ENCODE assay signal across 8 mouse cellular contexts in genomic region chr3:96595661-96596060, GRCm38 (mm10). TPM values are rescaled to one million over a fixed set of nuclear protein-coding genes. Genes with fewer than 3 reads are reported as not detected.
A peak's percentile ranks its signal among the peaks of the same experiment; 100 is the strongest.
DNase-seq lines count a peak whose midpoint lies in the region; ATAC-seq and TF ChIP-seq lines count a peak whose summit lies in the region.

No protein-coding gene starts in this region.

- H3K27ac ChIP-seq in heart, embryonic 12.5 days (ENCODE audit: poor library complexity, severe bottlenecking), result peak overlapping the region; percentile 74; the same call in 1 of the 2 replicates
- H3K27ac ChIP-seq in bone marrow macrophage, adult 2 months (ENCODE audit: insufficient read depth, low read depth, low read length), result peak overlapping the region; percentile 33
- 0 out of 2 replicates have a peak overlapping the region, but pooled peaks have one; percentile 39 for H3K27ac ChIP-seq in forebrain, embryonic 14.5 days (ENCODE audit: low read depth, low read length)
- H3K27ac ChIP-seq in midbrain, embryonic 11.5 days (ENCODE audit: low read depth, low read length), result no peak overlapping the region

- H3K4me3 ChIP-seq in heart, embryonic 12.5 days, result peak overlapping the region; percentile 65
- H3K4me3 ChIP-seq in bone marrow macrophage, adult 2 months (ENCODE audit: insufficient read depth, low read length), result peak overlapping the region; percentile 14
- peak overlapping the region; percentile 48; the same call in 1 of the 2 replicates for H3K4me3 ChIP-seq in forebrain, embryonic 14.5 days (ENCODE audit: low read depth, low read length)
- H3K4me3 ChIP-seq in midbrain, embryonic 11.5 days (ENCODE audit: low read depth, low read length), result no peak overlapping the region

- ATAC-seq in heart, embryonic 12.5 days (ENCODE audit: insufficient number of reproducible peaks, low FRiP score), result no peak
- ATAC-seq in forebrain, embryonic 14.5 days, result no peak
- ATAC-seq in midbrain, embryonic 11.5 days (ENCODE audit: low FRiP score), result no peak

- H3K4me2 ChIP-seq in heart, embryonic 12.5 days, result peak overlapping the region; percentile 90
- H3K4me2 ChIP-seq in forebrain, embryonic 14.5 days (ENCODE audit: low read length), result peak overlapping the region; percentile 99
- peak overlapping the region; percentile 96; the same call in 1 of the 2 replicates for H3K4me2 ChIP-seq in midbrain, embryonic 11.5 days

- peaks cover 1% of the 10 kb centered on the region; the same call in 1 of the 2 replicates for H3K36me3 ChIP-seq in heart, embryonic 12.5 days
- no peaks in the 10 kb centered on the region for H3K36me3 ChIP-seq in forebrain, embryonic 14.5 days (ENCODE audit: control insufficient read depth, insufficient read depth, low read length)
- H3K36me3 ChIP-seq in midbrain, embryonic 11.5 days (ENCODE audit: control insufficient read depth, insufficient read depth, low read length), result no peaks in the 10 kb centered on the region

- 23% methylated on average over 6 of the region's 6 CpGs for WGBS in heart, embryonic 12.5 days
- WGBS in forebrain, embryonic 14.5 days, result 24% methylated on average over 6 of the region's 6 CpGs
- WGBS in midbrain, embryonic 11.5 days, result 26% methylated on average over 6 of the region's 6 CpGs

- no peak for TF ChIP-seq POLR2A in bone marrow macrophage, adult 2 months (IDR thresholded peaks at IDR 0.05; ENCODE audit: borderline replicate concordance, low read depth, low read length)

- no peak for DNase-seq in heart, adult 9 months (ENCODE audit: low spot score in 2 of 2)
- peak; percentile 41 for DNase-seq in forebrain, embryonic 14.5 days (ENCODE audit: low spot score)
- DNase-seq in midbrain, embryonic 11.5 days (ENCODE audit: low spot score, missing footprints), result peak; percentile 87
- DNase-seq in spleen, adult 12 weeks (ENCODE audit: low spot score), result no peak
- no peak for DNase-seq in embryo, embryonic 10 days (ENCODE audit: low spot score)
- no peak for DNase-seq in kidney, adult 9 months

- peaks cover 40% of the 10 kb centered on the region for H3K4me1 ChIP-seq in heart, embryonic 12.5 days (replicated peaks)
- peaks cover 27% of the 10 kb centered on the region for H3K4me1 ChIP-seq in bone marrow macrophage, adult 2 months (ENCODE audit: control insufficient read depth, insufficient read depth, low read length)
- peaks cover 38% of the 10 kb centered on the region for H3K4me1 ChIP-seq in forebrain, embryonic 14.5 days (ENCODE audit: control insufficient read depth, insufficient read depth, low read length)
- peaks cover 43% of the 10 kb centered on the region for H3K4me1 ChIP-seq in midbrain, embryonic 11.5 days (ENCODE audit: control insufficient read depth, insufficient read depth, low read length)

- peak overlapping the region; percentile 85; the same call in 1 of the 2 replicates for H3K9ac ChIP-seq in heart, embryonic 12.5 days
- 0 out of 2 replicates have a peak overlapping the region, but pooled peaks have one; percentile 13 for H3K9ac ChIP-seq in forebrain, embryonic 14.5 days (ENCODE audit: low read length)
- H3K9ac ChIP-seq in midbrain, embryonic 11.5 days (ENCODE audit: low read length), result no peak overlapping the region; the same call in 1 of the 2 replicates

- no peaks in the 10 kb centered on the region for H3K9me3 ChIP-seq in heart, embryonic 12.5 days (replicated peaks)
- H3K9me3 ChIP-seq in forebrain, embryonic 14.5 days (replicated peaks; ENCODE audit: control insufficient read depth, low read length), result no peaks in the 10 kb centered on the region
- no peaks in the 10 kb centered on the region for H3K9me3 ChIP-seq in midbrain, embryonic 11.5 days (ENCODE audit: control insufficient read depth, low read length)

- H3K27me3 ChIP-seq in heart, embryonic 12.5 days (replicated peaks), result 0 out of 2 replicates have a peak, but pooled peaks cover 5% of the 10 kb centered on the region
- no peaks in the 10 kb centered on the region for H3K27me3 ChIP-seq in forebrain, embryonic 14.5 days (replicated peaks; ENCODE audit: control insufficient read depth, insufficient read depth, low read length)
- peaks cover 24% of the 10 kb centered on the region for H3K27me3 ChIP-seq in midbrain, embryonic 11.5 days (ENCODE audit: control insufficient read depth, insufficient read depth, low read length)

- TF ChIP-seq CTCF in bone marrow macrophage, adult 2 months (IDR thresholded peaks at IDR 0.05; ENCODE audit: low read depth, low read length), result no peak

RNA-seq across cellular contexts. Expression of gene Ankrd34a, which starts 0.8 kb away (rescaled TPM):
- polyA plus RNA-seq in heart, embryonic 12.5 days (2016; fragmentation: Nextera tagmentation; extraction: Ambion mirVana), result 9.2 and 9.5 TPM in 2 replicates
- polyA plus RNA-seq in bone marrow macrophage, adult 2 months (2012; ENCODE audit: insufficient read depth, insufficient read length, missing spikeins), result 0.28 TPM in 1 of 2 replicates, not detected in the other
- polyA plus RNA-seq in forebrain, embryonic 14.5 days (2014; fragmentation: Nextera tagmentation; extraction: Ambion mirVana), result 11.8 and 14.9 TPM in 2 replicates
- polyA plus RNA-seq in midbrain, embryonic 11.5 days (2014; fragmentation: Nextera tagmentation; extraction: Ambion mirVana), result 1.5 and 2.0 TPM in 2 replicates

RNA-seq across cellular contexts. Expression of gene Polr3gl, which starts 1.7 kb away (rescaled TPM):
- polyA plus RNA-seq in heart, embryonic 12.5 days (2016; fragmentation: Nextera tagmentation; extraction: Ambion mirVana), result 39.2 and 39.3 TPM in 2 replicates
- polyA plus RNA-seq in bone marrow macrophage, adult 2 months (2012; ENCODE audit: insufficient read depth, insufficient read length, missing spikeins), result 111 and 129 TPM in 2 replicates
- polyA plus RNA-seq in forebrain, embryonic 14.5 days (2014; fragmentation: Nextera tagmentation; extraction: Ambion mirVana), result 8.0 and 8.2 TPM in 2 replicates
- 12.1 and 14.7 TPM in 2 replicates for polyA plus RNA-seq in midbrain, embryonic 11.5 days (2014; fragmentation: Nextera tagmentation; extraction: Ambion mirVana)

RNA-seq across cellular contexts. Expression of gene Lix1l, which starts 5.3 kb away (rescaled TPM):
- 5.1 and 5.2 TPM in 2 replicates for polyA plus RNA-seq in heart, embryonic 12.5 days (2016; fragmentation: Nextera tagmentation; extraction: Ambion mirVana)
- 21.8 and 23.4 TPM in 2 replicates for polyA plus RNA-seq in bone marrow macrophage, adult 2 months (2012; ENCODE audit: insufficient read depth, insufficient read length, missing spikeins)
- polyA plus RNA-seq in forebrain, embryonic 14.5 days (2014; fragmentation: Nextera tagmentation; extraction: Ambion mirVana), result 7.4 and 7.8 TPM in 2 replicates
- 6.4 TPM in 2 replicates for polyA plus RNA-seq in midbrain, embryonic 11.5 days (2014; fragmentation: Nextera tagmentation; extraction: Ambion mirVana)

RNA-seq across cellular contexts. Expression of gene Gm16253, which starts 18.9 kb away (rescaled TPM):
- polyA plus RNA-seq in heart, embryonic 12.5 days (2016; fragmentation: Nextera tagmentation; extraction: Ambion mirVana), result 1.6 and 2.4 TPM in 2 replicates
- not detected in 2 replicates for polyA plus RNA-seq in bone marrow macrophage, adult 2 months (2012; ENCODE audit: insufficient read depth, insufficient read length, missing spikeins)
- polyA plus RNA-seq in forebrain, embryonic 14.5 days (2014; fragmentation: Nextera tagmentation; extraction: Ambion mirVana), result 0.45 TPM in 1 of 2 replicates, not detected in the other
- 0.36 and 0.43 TPM in 2 replicates for polyA plus RNA-seq in midbrain, embryonic 11.5 days (2014; fragmentation: Nextera tagmentation; extraction: Ambion mirVana)

RNA-seq across cellular contexts. Expression of gene Rbm8a, which starts 34.1 kb away (rescaled TPM):
- polyA plus RNA-seq in heart, embryonic 12.5 days (2016; fragmentation: Nextera tagmentation; extraction: Ambion mirVana), result 90.8 and 95.8 TPM in 2 replicates
- polyA plus RNA-seq in bone marrow macrophage, adult 2 months (2012; ENCODE audit: insufficient read depth, insufficient read length, missing spikeins), result 109 and 163 TPM in 2 replicates
- 132 and 136 TPM in 2 replicates for polyA plus RNA-seq in forebrain, embryonic 14.5 days (2014; fragmentation: Nextera tagmentation; extraction: Ambion mirVana)
- 181 and 193 TPM in 2 replicates for polyA plus RNA-seq in midbrain, embryonic 11.5 days (2014; fragmentation: Nextera tagmentation; extraction: Ambion mirVana)

Comparison
In these comparisons a context has a peak if more than half of its experiments do, and no peak if none do; other contexts are left out.
1. DNase-seq: peak in forebrain, embryonic 14.5 days (single experiment) and midbrain, embryonic 11.5 days (single experiment); none in heart, adult 9 months (0 of 2), spleen, adult 12 weeks (single experiment), embryo, embryonic 10 days (single experiment) and kidney, adult 9 months (single experiment).
2. Peak in every context shown above with its lines, with median percentiles within 50 percentile points of each other: H3K4me2 ChIP-seq.